Mouse (Mus musculus) lung, postnatal 10 days (tissue): ENCODE measurements around the gene Olfr609.
"Not testable (repeated sequence)": the region's sequence is repeated elsewhere in the genome, so short reads cannot be mapped to it uniquely, and the experiment has no call there.

Experiments used
- DNase-seq: peaks from one replicate; pipeline ENCODE4 v3.0.0; 2021

The Olfr609 gene

GRCm38 (mm10) chr7:103497962-103498361 lies at the start of gene Olfr609:
Gene Olfr609, minus strand, starts transcription at chr7:103498062.
- DNase-seq: no peak

GRCm38 (mm10) chr7:103542617-103543016 lies 44.8 kb upstream of the Olfr609 start, which contains the start of gene Olfr612:
Gene Olfr612, minus strand, starts transcription at chr7:103542717.
- DNase-seq: not testable (repeated sequence)

GRCm38 (mm10) chr7:103520746-103521145 lies 22.9 kb upstream of the Olfr609 start, which contains the start of gene Olfr611:
Gene Olfr611, minus strand, starts transcription at chr7:103520846.
- not testable (repeated sequence) for DNase-seq

GRCm38 (mm10) chr7:103512022-103512421 lies 14.2 kb upstream of the Olfr609 start, which contains the start of gene Olfr610:
Gene Olfr610, minus strand, starts transcription at chr7:103512122.
- no peak for DNase-seq

- not testable (repeated sequence) for DNase-seq
Observed at GRCm38 (mm10) chr7:103477106-103477505, 20.8 kb downstream of the Olfr609 start.

GRCm38 (mm10) chr7:103469577-103469976 lies 28.3 kb downstream of the Olfr609 start, which contains the start of gene Olfr608:
Gene Olfr608, plus strand, starts transcription at chr7:103469877.
- DNase-seq: no peak

- DNase-seq: no peak
Observed at GRCm38 (mm10) chr7:103460590-103460989, 37.3 kb downstream of the Olfr609 start.

GRCm38 (mm10) chr7:103448746-103449145 lies 49.1 kb downstream of the Olfr609 start, which contains the start of gene Olfr606:
Gene Olfr606, plus strand, starts transcription at chr7:103449046.
- no peak for DNase-seq

- DNase-seq: no peak
Observed at GRCm38 (mm10) chr7:103445339-103445738, 52.5 kb downstream of the Olfr609 start, which contains the start of gene Olfr605. Gene Olfr605, minus strand, starts transcription at chr7:103445439.
